Mouse (Mus musculus): ENCODE measurements around the gene 6430531B16Rik. TPM values are rescaled to one million over a fixed set of nuclear protein-coding genes. Genes with fewer than 3 reads are reported as not detected.

Gene 6430531B16Rik
- polyA plus RNA-seq, 1 experiment from 2014 or later = 5.0 TPM

DNA sequence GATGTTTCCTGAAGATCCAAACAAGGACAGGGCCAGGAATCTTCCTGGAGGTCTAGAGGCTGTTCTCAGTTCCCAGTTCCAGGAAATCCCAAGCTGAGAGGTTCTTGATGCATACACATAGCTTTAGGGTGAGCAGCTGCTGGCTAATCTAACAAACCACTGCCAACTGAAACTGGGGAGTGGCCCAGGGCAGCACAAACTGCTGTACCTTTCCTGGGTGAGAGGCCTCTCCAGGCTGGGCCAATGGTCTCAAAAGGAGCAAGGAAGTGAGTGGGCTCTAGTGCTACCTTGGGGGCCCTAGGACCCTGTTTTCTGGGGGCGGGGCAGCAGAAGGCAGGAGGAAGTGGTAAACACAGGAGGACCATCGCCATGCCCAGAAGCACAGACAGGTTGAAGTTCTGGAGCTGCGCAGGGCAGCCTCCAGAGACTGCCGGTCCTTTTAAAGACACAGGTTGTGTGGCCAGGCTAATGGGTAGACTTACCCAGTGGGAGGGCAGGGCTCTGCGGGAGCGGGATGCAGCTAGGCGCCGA is 12.4 kb upstream of the 6430531B16Rik start:
- H3K4me3 ChIP-seq (replicated peaks) = no peak overlapping the region
- no peak overlapping the region for H3K27ac ChIP-seq (replicated peaks)
- H3K4me2 ChIP-seq (replicated peaks) = no peak overlapping the region
- 66% methylated on average over 8 of the region's 8 CpGs for WGBS
- H3K27me3 ChIP-seq = no peaks in the 10 kb centered on the region
- H3K36me3 ChIP-seq = peaks cover 4% of the 10 kb centered on the region; the same call in 1 of the 2 replicates
- no peak overlapping the region for H3K9ac ChIP-seq
- H3K4me1 ChIP-seq = peaks cover 13% of the 10 kb centered on the region
- no peak for ATAC-seq (ENCODE audit: insufficient number of reproducible peaks, low FRiP score, low TSS enrichment, low read depth)
- no peaks in the 10 kb centered on the region for H3K9me3 ChIP-seq (replicated peaks)

DNA sequence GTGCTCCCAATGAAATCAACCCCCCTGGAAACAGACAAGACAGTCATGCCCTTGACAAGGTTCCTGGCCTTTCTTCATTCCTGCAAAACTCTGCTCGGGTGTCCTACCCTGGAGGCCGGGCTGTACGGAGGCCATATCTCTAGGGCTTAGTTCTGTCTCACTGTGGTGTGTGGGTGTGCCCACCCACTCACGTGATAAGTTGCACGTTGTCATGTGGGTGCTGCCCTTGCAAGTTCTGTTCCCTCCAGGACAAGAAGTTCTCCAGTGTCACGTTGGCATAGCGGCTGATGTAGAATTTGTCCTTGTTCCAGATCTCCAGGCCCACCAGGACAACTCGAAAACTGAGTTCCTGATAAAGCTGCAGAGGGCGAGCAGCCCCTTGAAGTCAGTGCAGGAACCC is 9.7 kb upstream of the 6430531B16Rik start:
- H3K27ac ChIP-seq (replicated peaks) = no peak overlapping the region
- H3K36me3 ChIP-seq = no peaks in the 10 kb centered on the region; the same call in 1 of the 2 replicates
- no peak overlapping the region for H3K4me2 ChIP-seq (replicated peaks)
- H3K4me3 ChIP-seq (replicated peaks) = no peak overlapping the region
- no peaks in the 10 kb centered on the region for H3K4me1 ChIP-seq
- 80% methylated on average over 9 of the region's 9 CpGs for WGBS
- no peak overlapping the region for H3K9ac ChIP-seq
- no peaks in the 10 kb centered on the region for H3K27me3 ChIP-seq
- no peaks in the 10 kb centered on the region for H3K9me3 ChIP-seq (replicated peaks)
- ATAC-seq (ENCODE audit: insufficient number of reproducible peaks, low FRiP score, low TSS enrichment, low read depth) = no peak

DNA sequence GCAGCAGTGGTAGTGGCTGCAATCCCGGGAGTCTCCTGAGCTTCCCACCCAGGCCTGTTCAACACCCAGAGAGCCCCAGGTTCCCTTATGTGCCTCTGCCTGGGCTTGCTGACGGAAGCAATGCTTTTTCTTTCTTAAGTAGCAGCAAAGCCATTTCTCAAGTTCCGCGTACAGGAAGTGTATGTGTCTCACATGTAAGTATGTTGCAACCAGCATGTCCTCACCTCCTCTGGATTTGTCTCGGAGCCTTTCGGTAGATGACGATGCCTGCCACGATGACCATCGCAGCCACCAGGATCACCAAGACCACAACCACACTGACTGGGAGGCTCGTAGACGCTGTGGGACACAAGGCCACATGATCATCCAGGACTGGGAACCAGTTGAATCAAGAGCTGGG is 6.0 kb upstream of the 6430531B16Rik start:
- 87% methylated on average over 11 of the region's 11 CpGs for WGBS
- Histone ChIP-seq H3K27me3 (no peaks in the 10 kb centered on the region), H3K9ac (no peak overlapping the region), H3K9me3 (replicated peaks) (no peaks in the 10 kb centered on the region), H3K27ac (replicated peaks) (no peak overlapping the region), H3K4me2 (replicated peaks) (no peak overlapping the region), H3K36me3 (peaks cover 3% of the 10 kb centered on the region; the same call in 1 of the 2 replicates), H3K4me3 (replicated peaks) (no peak overlapping the region), H3K4me1 (no peaks in the 10 kb centered on the region)
- ATAC-seq (ENCODE audit: insufficient number of reproducible peaks, low FRiP score, low TSS enrichment, low read depth) = no peak

DNA sequence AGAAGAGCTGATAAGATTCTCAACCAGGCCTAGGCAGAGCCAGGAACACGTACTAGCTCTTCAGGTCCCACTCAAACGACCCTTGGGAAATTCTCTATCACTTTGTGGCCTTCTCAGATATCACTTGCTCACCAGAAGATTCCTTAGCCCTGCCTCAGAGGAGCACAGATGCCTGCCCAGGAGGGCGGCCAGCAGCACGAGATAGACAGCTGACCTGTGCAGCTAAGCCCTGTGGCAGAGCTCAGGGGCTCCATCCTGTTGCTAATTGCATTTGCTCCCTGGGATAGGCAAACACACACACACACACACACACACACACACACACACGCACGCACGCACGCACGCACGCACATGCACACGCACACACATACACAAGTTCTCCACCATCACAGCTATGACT is 3.5 kb upstream of the 6430531B16Rik start:
- Histone ChIP-seq H3K9me3 (replicated peaks) (no peaks in the 10 kb centered on the region), H3K4me1 (peaks cover 14% of the 10 kb centered on the region), H3K9ac (no peak overlapping the region), H3K4me2 (replicated peaks) (no peak overlapping the region), H3K4me3 (replicated peaks) (no peak overlapping the region), H3K27ac (replicated peaks) (no peak overlapping the region), H3K36me3 (peaks cover 3% of the 10 kb centered on the region; the same call in 1 of the 2 replicates), H3K27me3 (no peaks in the 10 kb centered on the region)
- 82% methylated on average over 11 of the region's 11 CpGs for WGBS
- no peak for ATAC-seq (ENCODE audit: insufficient number of reproducible peaks, low FRiP score, low TSS enrichment, low read depth)

DNA sequence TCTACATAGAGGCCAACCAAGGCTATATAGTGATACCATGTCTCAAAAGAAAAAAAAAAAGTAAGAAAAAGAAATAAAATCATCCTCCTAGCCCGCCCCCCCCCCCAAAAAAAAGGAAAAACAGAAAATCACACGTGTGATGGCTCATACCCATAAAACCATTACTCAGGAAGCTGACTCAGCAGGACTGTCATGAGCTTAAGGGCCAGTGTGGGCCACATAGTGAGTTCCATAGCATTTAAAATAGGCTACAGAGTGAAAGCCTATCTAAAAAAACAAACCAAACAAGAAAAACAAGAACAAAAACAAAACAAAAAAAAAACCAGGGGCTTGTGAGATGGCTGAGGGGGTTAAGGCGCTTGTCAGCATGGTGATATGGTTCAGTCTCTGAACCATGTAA is 2.2 kb upstream of the 6430531B16Rik start:
- Histone ChIP-seq H3K36me3 (0 out of 2 replicates have a peak, but pooled peaks cover 3% of the 10 kb centered on the region), H3K4me3 (replicated peaks) (no peak overlapping the region), H3K9me3 (replicated peaks) (no peaks in the 10 kb centered on the region), H3K4me1 (peaks cover 14% of the 10 kb centered on the region), H3K9ac (no peak overlapping the region), H3K27me3 (no peaks in the 10 kb centered on the region), H3K4me2 (replicated peaks) (no peak overlapping the region), H3K27ac (replicated peaks) (no peak overlapping the region)
- ATAC-seq (ENCODE audit: insufficient number of reproducible peaks, low FRiP score, low TSS enrichment, low read depth) = no peak
- 54% methylated on average over 3 of the region's 3 CpGs for WGBS

GRCm38 (mm10) chr7:139979011-139979719 is 610 bp upstream of the 6430531B16Rik start:
- peaks cover 14% of the 10 kb centered on the region for H3K4me1 ChIP-seq
- H3K27me3 ChIP-seq = no peaks in the 10 kb centered on the region
- peak; percentile 16; the same call in 1 of the 2 replicates for ATAC-seq (ENCODE audit: insufficient number of reproducible peaks, low FRiP score, low TSS enrichment, low read depth)
- H3K27ac ChIP-seq (replicated peaks) = no peak overlapping the region
- WGBS = 38% methylated on average over 13 of the region's 13 CpGs
- H3K4me3 ChIP-seq (replicated peaks) = peak overlapping the region; percentile 48
- 0 out of 2 replicates have a peak, but pooled peaks cover 3% of the 10 kb centered on the region for H3K36me3 ChIP-seq
- H3K4me2 ChIP-seq (replicated peaks) = peak overlapping the region; percentile 70
- H3K9me3 ChIP-seq (replicated peaks) = no peaks in the 10 kb centered on the region
- peak overlapping the region; percentile 12; the same call in 1 of the 2 replicates for H3K9ac ChIP-seq

DNA sequence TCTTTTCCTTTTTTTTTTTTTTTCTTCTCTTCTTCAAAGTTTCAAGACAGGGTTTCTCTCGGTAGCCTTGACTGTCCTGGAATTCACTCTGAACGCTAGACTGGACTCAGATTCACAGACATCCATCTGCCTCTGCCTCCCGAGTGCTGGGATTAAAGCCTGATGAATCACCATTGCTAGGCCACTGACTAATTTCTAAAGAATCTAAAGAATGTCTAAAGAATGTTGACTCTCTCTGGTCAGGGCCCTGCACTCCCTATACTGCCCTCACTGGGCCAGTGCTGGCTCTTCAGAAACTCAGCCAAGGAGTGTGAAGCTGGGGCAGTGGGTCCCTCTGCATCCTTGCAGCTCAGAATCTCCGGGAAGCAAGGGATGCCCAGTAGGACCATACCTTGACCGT is 3.1 kb downstream of the 6430531B16Rik start:
- Histone ChIP-seq H3K4me1 (peaks cover 14% of the 10 kb centered on the region), H3K4me2 (replicated peaks) (no peak overlapping the region), H3K36me3 (no peaks in the 10 kb centered on the region), H3K27ac (replicated peaks) (no peak overlapping the region), H3K9me3 (replicated peaks) (no peaks in the 10 kb centered on the region), H3K9ac (no peak overlapping the region), H3K27me3 (no peaks in the 10 kb centered on the region), H3K4me3 (replicated peaks) (no peak overlapping the region)
- ATAC-seq (ENCODE audit: insufficient number of reproducible peaks, low FRiP score, low TSS enrichment, low read depth) = no peak
- WGBS = 47% methylated on average over 5 of the region's 5 CpGs

- ATAC-seq (ENCODE audit: insufficient number of reproducible peaks, low FRiP score, low TSS enrichment, low read depth) = no peak
- Histone ChIP-seq H3K27me3 (no peaks in the 10 kb centered on the region), H3K4me3 (replicated peaks) (no peak overlapping the region), H3K27ac (replicated peaks) (no peak overlapping the region), H3K9me3 (replicated peaks) (no peaks in the 10 kb centered on the region), H3K36me3 (no peaks in the 10 kb centered on the region), H3K4me2 (replicated peaks) (no peak overlapping the region), H3K4me1 (peaks cover 19% of the 10 kb centered on the region), H3K9ac (no peak overlapping the region)
- WGBS = 85% methylated on average over 10 of the region's 10 CpGs
Observed at GRCm38 (mm10) chr7:139974307-139974706, 4.2 kb downstream of the 6430531B16Rik start.

DNA sequence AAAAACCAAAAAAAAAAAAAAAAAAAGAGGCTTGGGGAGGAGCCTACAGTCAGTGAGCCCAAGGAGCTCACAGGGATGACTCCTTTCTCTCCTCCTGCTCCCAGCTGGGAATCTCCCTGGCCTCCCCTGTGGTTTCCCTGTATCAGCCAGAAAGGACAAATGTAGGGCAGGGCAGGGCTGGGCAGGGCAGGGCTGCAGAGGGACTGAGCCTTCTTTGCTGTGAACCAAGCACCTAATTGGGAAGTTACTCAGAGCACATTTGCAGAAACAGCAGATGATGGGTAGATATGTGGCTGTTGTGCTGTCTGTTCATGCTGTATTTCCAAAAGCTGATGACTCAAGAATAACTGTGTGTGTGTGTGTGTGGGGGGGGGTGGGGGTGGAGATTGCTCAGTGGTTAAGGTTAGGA is 5.6 kb downstream of the 6430531B16Rik start:
- no peak overlapping the region for H3K4me3 ChIP-seq (replicated peaks)
- H3K9me3 ChIP-seq (replicated peaks) = no peaks in the 10 kb centered on the region
- H3K27ac ChIP-seq (replicated peaks) = no peak overlapping the region
- H3K4me1 ChIP-seq = peaks cover 9% of the 10 kb centered on the region
- no peak overlapping the region for H3K9ac ChIP-seq
- no peaks in the 10 kb centered on the region for H3K36me3 ChIP-seq
- no peak overlapping the region for H3K4me2 ChIP-seq (replicated peaks)
- no peaks in the 10 kb centered on the region for H3K27me3 ChIP-seq
- ATAC-seq (ENCODE audit: insufficient number of reproducible peaks, low FRiP score, low TSS enrichment, low read depth) = no peak

GRCm38 (mm10) chr7:139971436-139971835 is 7.1 kb downstream of the 6430531B16Rik start:
- H3K4me1 ChIP-seq = peaks cover 7% of the 10 kb centered on the region
- H3K27ac ChIP-seq (replicated peaks) = 0 out of 2 replicates have a peak overlapping the region, but pooled peaks have one; percentile 28
- no peak for ATAC-seq (ENCODE audit: insufficient number of reproducible peaks, low FRiP score, low TSS enrichment, low read depth)
- no peaks in the 10 kb centered on the region for H3K27me3 ChIP-seq
- no peak overlapping the region for H3K4me3 ChIP-seq (replicated peaks)
- H3K4me2 ChIP-seq (replicated peaks) = no peak overlapping the region
- no peak overlapping the region for H3K9ac ChIP-seq
- 59% methylated on average over 6 of the region's 6 CpGs for WGBS
- no peaks in the 10 kb centered on the region for H3K36me3 ChIP-seq
- H3K9me3 ChIP-seq (replicated peaks) = no peaks in the 10 kb centered on the region

DNA sequence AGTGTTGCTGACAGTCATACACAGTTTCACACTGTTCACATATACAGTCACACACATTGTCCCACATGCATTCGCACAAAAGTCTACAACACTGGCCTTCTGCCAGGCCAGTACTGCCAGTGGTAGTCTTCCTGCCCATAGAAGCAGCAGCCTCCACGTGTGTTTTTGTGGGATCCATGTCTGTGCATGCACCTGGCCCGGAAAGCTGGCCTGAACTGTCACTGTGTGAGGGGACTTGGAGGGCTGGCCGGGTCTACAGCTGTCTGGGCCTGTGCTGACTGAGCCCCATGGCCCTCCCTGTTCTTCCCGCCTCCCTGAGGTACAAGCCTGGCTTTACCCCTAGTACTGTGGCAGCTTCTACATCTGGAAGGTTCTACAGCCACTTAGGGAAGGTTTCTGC is 7.6 kb downstream of the 6430531B16Rik start:
- ATAC-seq (ENCODE audit: insufficient number of reproducible peaks, low FRiP score, low TSS enrichment, low read depth) = 0 out of 2 replicates have a peak, but pooled peaks have one; percentile 22
- Histone ChIP-seq H3K9me3 (replicated peaks) (no peaks in the 10 kb centered on the region), H3K4me3 (replicated peaks) (no peak overlapping the region), H3K9ac (no peak overlapping the region), H3K27me3 (no peaks in the 10 kb centered on the region), H3K27ac (replicated peaks) (0 out of 2 replicates have a peak overlapping the region, but pooled peaks have one; percentile 28), H3K4me1 (peaks cover 7% of the 10 kb centered on the region), H3K4me2 (replicated peaks) (no peak overlapping the region), H3K36me3 (no peaks in the 10 kb centered on the region)
- WGBS = 49% methylated on average over 5 of the region's 5 CpGs
